Mouse (Mus musculus) CD4-positive, CD25-positive, alpha-beta regulatory T cell, adult 2 months (primary cell): ENCODE data around the gene Ms4a6d.
"Not testable (repeated sequence)": the region's sequence is repeated elsewhere in the genome, so short reads cannot be mapped to it uniquely, and the experiment has no call there.

Experiments
- DNase-seq: peaks from one replicate; pipeline ENCODE4 v3.0.0-alpha.2; 2012; ENCODE audit warnings: low read depth, low spot score

Gene Ms4a6d

DNA sequence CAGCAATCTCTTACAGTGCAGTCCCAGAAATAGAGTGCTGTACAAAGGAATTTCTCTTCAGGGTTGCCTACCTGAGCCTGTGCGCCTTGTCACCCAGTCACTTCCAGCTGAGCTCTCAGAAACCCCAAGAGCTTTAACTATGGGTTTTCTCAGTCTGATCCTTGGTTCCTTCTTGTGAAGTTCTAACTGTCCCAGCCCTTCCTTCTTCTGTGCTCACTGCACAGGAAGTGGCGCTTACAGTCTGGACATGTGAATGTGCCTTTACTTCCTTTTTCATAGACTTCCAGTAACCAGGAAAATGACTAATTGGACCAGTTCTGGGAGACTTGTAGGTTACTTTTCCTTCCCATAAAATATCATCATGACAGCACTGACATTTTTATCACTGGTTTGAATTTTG, at the start of gene Ms4a6d:
Gene Ms4a6d (minus strand): TSS at position 247 of the 400 bp plus-strand sequence.
- no peak for DNase-seq

DNA sequence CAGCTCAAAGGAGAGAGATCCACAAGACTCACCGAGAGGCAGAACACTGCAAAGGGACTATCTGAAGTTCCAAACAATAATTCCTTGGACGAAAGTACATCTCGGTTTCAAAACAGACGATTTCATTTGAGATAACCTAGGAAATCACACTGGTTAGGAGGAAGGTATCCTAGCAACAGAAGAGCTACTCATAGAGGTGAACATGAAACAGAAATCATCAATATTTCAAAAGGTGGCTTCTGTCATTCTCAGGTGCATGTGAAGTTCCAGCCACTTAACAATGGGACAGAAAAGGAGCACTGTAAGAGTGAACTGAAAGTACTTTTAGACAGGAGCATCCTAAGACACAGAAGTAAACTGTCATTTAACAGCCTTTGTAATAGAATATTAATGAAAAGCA, 44.9 kb upstream of the Ms4a6d start:
- DNase-seq: no peak

DNA sequence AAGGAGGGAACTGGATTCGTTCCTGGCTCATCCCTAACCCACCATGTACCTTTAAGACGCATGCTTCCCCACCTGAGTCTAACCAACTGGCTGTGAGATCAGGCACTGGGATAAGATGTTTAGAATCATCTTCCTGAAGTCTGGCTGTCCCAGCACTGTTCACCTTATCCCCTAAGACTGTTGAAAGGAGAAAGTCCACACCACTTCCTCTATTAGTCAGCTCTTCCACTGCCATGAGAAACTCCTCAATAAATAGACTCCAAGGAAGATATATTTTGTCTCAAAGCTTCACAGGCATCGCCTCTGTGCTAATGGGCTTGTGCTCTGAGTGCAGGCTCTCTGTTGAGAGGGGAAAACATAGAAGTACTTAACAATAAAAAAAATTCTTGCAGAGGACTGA, 41.5 kb upstream of the Ms4a6d start:
- DNase-seq: no peak

DNA sequence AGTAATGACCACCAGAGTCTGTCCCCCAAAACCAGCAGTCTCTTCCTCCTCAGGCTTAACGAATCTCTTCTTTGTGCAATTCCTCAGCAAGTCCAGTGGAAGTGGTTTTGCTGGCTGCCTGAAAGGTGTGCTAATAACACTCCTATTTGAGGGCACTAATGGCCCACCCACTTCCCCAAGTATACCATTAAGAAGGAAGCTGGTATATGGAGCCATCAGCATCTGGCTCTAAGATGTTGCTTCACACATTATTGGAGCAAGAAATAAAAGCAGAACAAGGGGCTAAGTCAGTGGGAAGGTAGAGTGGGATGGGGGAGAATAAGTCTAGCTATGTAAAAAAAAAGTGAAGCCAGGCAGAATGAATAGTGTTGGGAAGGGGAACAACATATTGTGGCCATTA, 36.1 kb upstream of the Ms4a6d start, which contains the start of gene Ms4a3:
Gene Ms4a3 (minus strand): TSS at position 120 of the 400 bp plus-strand sequence.
- no peak for DNase-seq

DNA sequence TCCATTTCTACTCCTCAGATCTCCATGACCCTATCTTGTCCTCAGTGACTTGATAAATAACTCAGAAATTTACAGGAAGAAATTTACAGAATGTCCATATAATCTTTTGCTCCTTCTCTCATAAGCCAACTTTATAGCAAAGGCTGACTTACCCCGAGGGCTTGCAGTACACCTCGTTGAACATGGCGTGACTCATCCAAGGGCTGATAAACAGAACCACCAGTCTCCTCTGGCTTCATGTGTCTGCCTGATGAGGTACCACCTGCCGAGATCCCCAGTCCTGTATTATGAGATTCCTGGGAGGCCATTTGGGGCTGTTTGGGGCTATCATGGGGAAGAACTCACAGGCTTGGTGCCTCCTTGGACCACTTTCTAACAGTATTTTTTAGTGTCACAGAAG, 34.4 kb upstream of the Ms4a6d start:
- no peak for DNase-seq

DNA sequence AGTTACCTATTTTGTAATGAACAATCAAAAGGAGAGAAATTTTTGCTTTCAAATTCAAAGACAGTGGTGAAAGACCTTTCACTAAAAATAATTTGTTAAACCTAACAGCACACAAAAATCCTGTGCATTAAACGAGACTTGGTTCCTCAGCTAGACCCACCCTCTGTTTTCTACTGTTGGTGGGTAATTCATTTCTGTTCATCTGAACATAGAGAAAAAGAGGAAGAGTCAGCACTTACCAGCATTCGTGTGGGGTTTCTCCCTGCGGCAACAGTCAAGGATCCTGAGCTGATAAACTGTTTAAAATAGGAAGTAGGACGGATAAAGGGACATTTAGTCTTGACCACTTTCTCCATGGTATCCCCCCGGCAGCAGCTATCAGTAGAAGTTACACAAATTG, 30.9 kb upstream of the Ms4a6d start:
- DNase-seq: no peak

DNA sequence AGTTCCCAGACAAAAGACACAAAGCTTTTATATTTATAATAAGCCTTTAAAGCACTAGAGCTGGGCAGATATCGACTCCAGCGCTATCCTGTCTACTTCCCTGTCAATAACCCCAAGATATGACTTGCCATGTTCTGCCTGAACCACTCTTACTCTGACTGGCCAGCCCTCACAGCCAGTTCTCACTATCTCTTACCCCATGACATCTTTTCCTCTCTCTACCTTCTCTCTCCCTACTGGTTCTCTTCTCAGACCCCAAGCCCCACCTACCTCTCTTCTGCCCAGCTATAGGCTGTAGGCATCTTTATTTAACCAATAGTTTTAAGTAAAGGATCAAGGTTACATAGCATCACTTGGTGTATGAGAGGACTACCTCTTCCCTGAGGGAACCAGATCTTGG, 29.7 kb upstream of the Ms4a6d start:
- no peak for DNase-seq

DNA sequence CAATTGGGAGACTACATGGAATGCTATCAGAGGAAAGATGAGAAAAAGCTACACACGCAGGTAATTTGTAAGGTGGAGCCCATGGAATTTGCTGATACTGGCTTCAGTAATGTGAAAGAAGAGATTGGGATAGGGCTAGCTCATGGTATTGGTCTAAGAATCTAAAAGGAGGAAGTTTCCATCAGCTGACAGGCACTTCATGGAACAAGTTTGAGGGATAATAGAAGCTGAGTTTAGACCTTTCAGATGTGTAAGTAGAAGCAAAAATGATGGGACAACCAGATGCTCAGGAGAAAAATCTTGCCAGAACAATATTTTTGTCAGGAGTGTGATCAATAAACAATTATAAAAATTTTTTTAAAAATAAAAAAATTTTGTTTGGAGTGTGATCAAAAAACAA, 29.1 kb upstream of the Ms4a6d start:
- no peak for DNase-seq

DNA sequence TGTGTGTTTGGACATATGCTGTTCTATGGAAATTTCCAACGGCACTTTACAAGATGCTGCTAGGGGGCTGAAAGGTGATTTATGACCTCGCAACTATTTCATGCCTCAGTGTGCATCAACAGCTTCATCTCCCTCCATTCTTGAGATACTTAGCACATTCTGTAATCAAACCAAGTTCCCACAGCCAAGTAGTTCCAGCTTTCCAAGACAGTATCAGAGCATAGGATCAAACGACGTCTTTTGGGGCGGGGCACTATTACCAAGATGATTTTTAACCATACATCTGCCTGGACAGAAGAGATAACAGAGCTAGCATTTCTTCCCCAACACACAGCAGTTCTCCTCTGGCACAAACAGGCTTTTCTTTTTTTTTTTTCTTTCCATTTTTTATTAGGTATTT, 20.6 kb upstream of the Ms4a6d start:
- no peak for DNase-seq

DNA sequence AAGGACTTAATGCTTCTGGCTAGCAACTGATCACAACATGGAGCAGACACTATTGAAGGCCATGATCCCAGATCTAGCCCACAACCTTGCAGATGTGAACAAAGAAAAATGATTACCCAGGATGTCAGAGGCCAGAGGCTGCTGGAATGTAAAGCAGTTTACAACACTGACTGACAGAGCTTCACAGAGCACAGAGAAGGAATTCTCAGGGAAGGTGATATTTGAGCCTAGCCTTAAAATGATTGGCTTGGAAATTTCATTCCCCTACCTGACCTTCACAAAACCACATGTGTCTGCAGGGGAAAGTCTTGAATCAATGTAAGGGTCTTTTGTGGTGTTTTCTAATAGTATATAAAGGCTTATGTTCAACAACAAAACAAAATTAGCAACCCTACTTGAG, 20.2 kb upstream of the Ms4a6d start:
- DNase-seq: no peak

DNA sequence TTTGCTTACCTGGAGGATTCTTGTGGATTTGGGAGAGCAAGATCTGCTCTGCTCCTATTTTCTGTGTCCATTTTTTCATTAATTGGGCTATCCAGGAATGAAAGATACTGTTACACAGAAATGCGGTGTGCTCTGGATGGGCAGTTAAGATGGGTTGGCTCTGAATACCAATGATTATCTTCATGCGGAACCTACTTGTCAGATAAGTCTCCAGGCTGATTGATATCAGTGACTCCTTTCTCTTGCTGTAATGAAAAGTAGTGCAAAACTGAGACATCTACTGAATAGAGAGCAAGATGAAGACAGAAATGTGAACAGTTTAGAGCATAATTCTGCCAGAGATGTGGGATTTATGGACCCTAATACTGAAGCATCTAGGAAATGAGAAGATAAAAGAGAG, 18.9 kb upstream of the Ms4a6d start, which contains the start of gene Ms4a2:
Gene Ms4a2 (minus strand): TSS at position 169 of the 400 bp plus-strand sequence.
- DNase-seq: no peak

DNA sequence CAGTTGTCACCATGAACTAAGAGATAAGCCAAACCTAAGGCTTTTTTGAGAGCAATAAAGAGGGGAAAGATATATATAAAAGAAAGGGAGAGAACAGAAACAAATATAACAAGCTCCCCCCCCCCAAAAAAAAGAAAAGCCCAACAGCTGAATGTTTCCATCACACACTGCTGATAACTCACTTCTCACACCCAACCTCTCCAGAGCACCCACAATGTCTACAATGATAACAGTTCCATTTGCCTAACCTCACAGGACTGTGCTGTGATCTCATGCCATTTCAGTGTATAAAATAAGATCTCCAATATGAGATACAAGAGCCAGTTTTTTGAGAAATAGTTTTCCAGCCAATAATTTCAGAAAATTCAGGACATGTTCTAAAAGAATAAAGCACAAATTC, 13.3 kb upstream of the Ms4a6d start:
- no peak for DNase-seq

DNA sequence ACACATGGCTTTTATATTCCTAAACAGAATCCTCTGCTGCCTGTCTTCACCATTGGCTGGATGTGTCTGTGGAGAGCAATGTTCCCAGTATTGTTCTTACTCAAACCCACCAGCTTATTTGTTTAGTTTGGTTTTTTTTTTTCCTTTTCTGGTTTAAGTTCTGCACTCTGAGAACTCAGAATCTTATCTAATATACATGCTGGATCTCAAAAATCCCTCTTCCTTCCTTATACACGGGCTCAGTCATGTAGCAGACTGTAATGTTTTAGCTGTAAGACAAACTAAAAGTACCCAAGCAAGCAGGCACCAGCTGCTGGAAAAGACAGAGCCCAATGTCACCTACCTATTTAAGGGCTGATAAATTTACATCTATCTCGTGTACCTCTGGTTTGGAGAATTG, 10.2 kb upstream of the Ms4a6d start:
- no peak for DNase-seq

DNA sequence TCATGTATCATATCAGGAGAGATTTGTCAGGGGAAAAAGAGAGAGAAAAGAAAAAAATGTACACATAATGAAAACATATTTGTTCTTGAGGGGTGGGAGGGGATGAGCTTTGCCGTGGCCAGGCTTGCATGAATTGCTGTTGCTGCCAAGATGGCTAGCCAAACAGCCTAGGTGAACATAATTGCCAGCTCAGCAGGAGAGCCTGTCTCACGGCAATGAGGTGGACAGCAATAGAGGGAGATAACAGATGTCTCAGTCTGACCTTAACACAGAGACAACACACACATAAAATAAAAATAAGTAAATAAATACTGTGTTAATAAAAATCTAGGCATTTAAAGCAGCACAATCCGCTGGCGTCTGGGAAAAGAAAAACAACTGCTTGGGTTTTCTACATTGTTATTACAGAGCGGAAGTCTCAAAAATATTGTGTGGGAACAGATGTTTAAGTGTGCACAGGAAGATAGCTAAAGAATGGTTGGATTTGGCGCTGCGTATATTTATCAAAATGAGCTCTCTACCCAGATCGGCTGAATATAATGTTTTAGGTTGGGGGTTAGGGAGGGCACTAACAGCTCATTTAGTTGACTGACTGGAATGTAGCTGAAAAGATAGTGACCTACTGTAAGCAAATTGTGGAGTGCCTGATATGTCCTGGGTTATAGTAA, 9.3 kb upstream of the Ms4a6d start:
- no peak for DNase-seq

DNA sequence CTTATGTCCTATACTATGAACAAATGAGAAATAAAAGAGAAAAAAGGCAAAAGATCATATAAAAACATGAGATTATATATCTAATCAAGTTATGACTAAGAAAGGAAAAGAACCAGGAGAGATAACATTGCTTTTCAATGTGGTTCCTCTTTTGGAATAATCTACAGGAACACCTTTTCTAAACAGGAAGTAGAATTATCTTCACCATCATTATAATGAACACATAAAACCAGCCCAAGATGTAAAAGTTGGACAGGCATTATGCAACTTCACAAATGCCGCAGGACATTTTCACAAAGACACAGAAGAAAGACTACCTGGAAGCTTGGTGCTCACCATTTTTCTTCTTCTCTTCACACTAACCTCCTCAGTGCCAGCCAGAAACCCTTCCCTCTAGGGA, 8.4 kb upstream of the Ms4a6d start:
- no peak for DNase-seq

DNA sequence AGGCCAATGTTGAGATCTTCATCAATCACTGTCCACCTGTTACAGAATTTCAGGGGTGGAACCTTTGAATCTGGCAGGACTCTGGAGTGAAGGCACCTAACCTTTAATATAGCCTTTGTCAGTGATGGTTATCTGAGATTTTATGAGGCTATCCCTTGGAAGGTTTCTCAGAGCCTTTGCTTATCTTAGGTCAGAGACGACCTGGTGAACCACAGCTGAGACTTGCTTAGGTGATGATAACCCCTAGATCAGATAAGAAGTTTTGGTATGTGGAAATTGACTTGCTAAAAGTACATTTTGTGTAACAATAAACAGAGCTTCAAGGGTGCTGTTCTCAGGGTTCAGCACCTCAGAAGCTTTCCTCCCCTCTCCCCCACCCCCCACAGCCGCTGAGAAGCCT, 7.6 kb upstream of the Ms4a6d start:
- no peak for DNase-seq

DNA sequence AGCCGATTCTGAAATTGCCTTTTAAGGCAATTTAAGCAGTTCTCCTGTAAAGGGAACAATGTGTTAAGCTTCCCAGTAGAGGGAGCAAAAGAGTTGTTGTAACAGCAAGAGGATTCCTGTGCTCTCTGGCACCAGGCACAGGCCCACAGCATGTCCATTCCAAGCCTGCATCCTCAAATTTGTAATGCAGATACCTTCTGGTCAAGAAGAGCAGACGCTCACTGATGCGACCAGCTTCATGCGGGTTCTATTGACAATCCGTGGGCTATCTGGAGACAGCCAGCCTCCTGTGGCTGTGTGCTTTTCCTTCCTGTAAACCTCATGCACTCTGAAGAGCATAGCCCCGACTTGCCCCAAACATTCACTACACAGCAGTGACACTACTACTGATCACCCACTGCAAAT, 6.9 kb upstream of the Ms4a6d start:
- DNase-seq: peak; percentile 73

DNA sequence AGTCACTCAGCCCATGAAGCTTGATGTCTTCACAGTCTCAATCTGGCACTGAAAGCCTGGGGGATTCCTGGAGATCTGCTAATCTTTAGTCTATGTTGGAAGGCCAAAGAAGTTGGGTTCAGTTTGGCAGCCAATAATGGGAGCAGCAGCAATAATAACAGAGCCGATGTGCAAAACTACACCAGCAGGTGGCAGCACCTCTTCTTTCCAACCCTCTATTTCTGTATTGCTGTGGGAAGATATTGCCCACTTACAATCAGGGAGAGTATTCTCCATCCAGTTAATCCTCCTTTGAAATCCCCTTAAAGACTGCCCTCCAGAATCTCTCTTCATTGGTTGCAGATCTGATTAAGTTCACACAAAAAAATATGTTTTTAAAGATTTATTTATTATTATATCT, 3.5 kb upstream of the Ms4a6d start:
- DNase-seq: peak; percentile 81

DNA sequence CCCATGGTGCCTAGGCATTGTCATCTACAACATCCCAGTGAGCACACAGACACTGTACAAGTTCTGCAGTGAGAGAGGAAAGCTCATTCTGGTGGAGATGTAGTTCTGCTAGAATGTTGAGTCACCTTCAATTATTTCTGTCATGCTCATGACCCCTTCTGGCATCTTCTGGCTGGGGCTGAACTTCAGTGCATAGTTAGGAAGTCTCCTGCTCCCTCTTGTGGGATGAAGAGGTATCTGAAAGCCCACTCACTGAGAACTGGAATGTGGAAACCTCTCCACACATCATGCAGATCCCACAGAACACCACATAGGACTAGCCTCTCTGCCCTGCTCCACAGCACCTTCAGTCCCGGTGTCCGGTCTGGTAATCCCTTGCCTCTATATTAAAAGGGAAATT, 2.6 kb downstream of the Ms4a6d start:
- DNase-seq: peak; percentile 88

DNA sequence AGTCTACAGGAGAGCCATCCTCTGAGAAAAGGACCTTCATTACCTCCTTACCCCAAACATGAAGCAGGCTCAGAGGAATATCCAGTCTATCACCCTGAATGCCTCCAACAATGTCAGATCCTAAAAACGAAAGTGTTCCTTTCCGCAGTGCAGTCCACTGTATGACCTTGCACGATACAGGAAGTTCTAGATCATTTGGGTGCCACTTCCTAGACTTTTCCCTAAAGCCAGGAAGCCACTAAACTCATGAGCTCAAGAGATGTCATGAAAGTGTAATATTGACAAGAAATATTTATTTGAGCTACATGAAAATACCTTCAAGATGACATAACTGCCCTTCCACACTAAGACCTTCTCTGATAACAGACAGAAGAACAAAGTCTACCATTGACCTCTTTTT, 3.3 kb downstream of the Ms4a6d start:
- DNase-seq: peak; percentile 41

DNA sequence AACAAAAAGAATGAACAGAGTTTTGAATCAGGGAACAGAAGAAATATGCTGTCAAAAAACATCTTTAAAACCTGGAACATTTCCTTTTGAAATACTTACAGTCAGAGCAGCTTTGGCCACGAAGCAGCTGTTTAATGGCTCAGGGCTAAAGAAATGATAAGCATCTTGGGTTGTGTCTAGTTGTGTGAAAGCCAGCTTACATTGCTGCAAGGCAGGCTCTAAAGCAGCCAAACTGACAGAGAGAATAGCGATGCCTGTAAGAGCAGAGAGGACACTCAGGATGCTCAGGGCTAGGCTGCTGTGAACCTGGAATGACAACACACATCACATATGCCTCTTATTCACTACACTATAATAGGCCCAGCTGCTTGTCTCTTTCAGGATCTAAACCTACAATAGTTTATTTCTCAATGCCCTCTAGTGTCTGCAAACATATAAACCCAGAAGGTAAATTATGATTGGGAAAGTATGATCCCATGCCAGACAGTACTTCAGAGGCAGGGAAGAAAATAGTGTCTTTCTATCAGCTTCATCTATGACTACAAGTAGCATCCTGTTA, 14.7 kb downstream of the Ms4a6d start:
- DNase-seq: peak; percentile 49

DNA sequence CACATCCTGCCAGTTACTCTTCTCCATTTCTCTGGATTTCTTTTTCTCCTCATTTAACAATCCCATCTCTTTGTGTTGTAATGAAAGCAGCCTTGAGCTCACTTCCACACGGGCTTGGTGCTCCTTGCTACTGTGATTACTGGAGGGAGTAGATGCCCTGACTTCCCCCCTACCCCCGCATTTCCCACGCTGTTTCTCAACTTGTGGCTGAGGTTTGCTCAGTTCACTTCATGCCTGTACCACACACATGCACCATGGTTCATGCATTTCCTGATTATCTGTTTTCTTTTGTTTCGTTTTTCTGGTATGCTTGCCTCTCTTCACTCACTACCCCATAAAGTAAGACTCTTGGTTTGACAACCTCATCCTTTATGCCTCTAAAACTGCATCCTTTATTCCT, 15.4 kb downstream of the Ms4a6d start:
- peak; percentile 69 for DNase-seq

DNA sequence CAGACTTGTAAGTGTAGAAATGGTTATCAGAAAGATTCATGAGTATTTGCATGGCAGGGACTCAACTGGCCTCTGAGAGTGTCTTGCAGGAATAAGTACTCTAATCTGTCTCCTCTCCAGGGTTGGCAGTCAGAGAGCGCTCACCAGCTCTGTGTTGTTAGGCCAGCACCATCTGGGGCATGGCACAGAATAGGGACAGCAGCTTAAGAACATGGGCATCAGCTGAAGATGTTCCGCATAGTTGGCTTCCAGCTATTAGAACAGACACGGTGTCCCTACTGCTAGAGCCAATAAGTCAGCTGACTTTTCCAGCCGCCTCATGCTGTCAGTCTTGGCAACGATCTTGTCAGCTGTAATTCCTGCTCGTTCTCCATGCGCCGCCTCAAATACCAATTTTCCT, 29.7 kb downstream of the Ms4a6d start:
- no peak for DNase-seq

DNA sequence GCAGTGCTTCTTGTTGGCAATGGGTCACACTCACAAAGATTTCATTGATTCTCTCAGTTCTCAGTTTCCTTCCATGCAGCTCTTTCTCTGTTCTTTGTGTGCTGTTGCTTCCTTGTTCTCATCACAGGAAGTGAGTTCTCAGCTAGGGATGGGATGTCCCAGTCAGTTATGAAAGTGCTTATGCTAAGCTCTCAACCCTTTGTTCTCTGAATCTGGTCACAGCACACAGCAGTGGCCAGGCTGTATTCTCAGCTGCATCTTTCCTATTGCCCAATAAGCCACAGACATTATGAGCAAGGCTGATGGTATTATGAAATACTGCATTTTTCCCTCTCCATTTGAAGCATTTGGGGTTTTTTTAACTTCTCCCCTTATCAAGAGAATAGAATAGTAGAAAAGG, 45.1 kb downstream of the Ms4a6d start:
- not testable (repeated sequence) for DNase-seq
